Mouse (Mus musculus): ENCODE data around the gene Adcy7.

GRCm38 (mm10) chr8:88325251-88325650 lies 53.0 kb downstream of the Adcy7 start:
- TF ChIP-seq EP300 (IDR thresholded peaks at IDR 0.05; ENCODE audit: low read depth): no peak
- no peak for TF ChIP-seq CTCF (IDR thresholded peaks at IDR 0.05; ENCODE audit: low read depth)

Data from liver, embryonic 14.5 days (tissue).